Mouse (Mus musculus) hindbrain, embryonic 11.5 days (tissue): Measurements from ENCODE around the gene Utp18. TPM values are rescaled to one million over a fixed set of nuclear protein-coding genes. Genes with fewer than 3 reads are reported as not detected.
"Not testable (repeated sequence)": the region's sequence is repeated elsewhere in the genome, so short reads cannot be mapped to it uniquely, and the experiment has no call there.

ENCODE experiments used
- ATAC-seq: fragments of 200-750 bp; cut with Nextera tagmentation; 2 replicates; pipeline ENCODE4 v1.8.0; 2017; ENCODE audit warnings: mild to moderate bottlenecking, moderate TSS enrichment, moderate library complexity; ENCODE audit not compliant: low FRiP score
- DNase-seq: peaks from one replicate; pipeline ENCODE4 v3.0.0-alpha.2; 2015; ENCODE audit warnings: low spot score
- H3K27ac ChIP-seq: fragments of 300-500 bp; sonication (generic); 2 replicates; pipeline ENCODE4 v1.5.1; 2014; ENCODE audit warnings: mild to moderate bottlenecking, low read depth, low read length
- H3K27me3 ChIP-seq: fragments of 300-500 bp; sonication (generic); 2 replicates; pipeline ENCODE4 v1.6.1; 2014; ENCODE audit warnings: mild to moderate bottlenecking, low read length, moderate library complexity, mixed read lengths; ENCODE audit not compliant: control insufficient read depth, insufficient read depth
- H3K36me3 ChIP-seq: fragments of 300-500 bp; sonication (generic); 2 replicates; pipeline ENCODE4 v1.6.1; 2014; ENCODE audit warnings: mild to moderate bottlenecking, low read length, moderate library complexity, mixed read lengths; ENCODE audit not compliant: control insufficient read depth, insufficient read depth
- H3K4me1 ChIP-seq: fragments of 300-500 bp; sonication (generic); replicated peaks from 2 replicates; pipeline ENCODE4 v1.6.1; 2014; ENCODE audit warnings: low read length, mixed read lengths; ENCODE audit not compliant: control insufficient read depth, insufficient read depth
- H3K4me2 ChIP-seq: fragments of 300-500 bp; sonication (generic); replicated peaks from 2 replicates; pipeline ENCODE4 v1.6.1; 2014; ENCODE audit warnings: mild to moderate bottlenecking, low read depth, low read length
- H3K4me3 ChIP-seq: fragments of 300-500 bp; sonication (generic); 2 replicates; pipeline ENCODE4 v1.5.1; 2014; ENCODE audit warnings: low read depth, low read length
- H3K9ac ChIP-seq: fragments of 300-500 bp; sonication (generic); 2 replicates; pipeline ENCODE4 v1.6.1; 2014; ENCODE audit warnings: low read depth, low read length
- H3K9me3 ChIP-seq: fragments of 300-500 bp; sonication (generic); 2 replicates; pipeline ENCODE4 v1.6.1; 2016; ENCODE audit warnings: low read length; ENCODE audit not compliant: control insufficient read depth
- WGBS: fragments of 180-500 bp; shearing (Covaris S2); extraction: QIAGEN DNeasy Blood & Tissue Kit; methylation state at CpG from one replicate; pipeline ENCODE4 v1.1.7; 2014; 5-methylcytosine and 5-hydroxymethylcytosine counted together
- polyA plus RNA-seq: library from polyadenylated mRNA; unstranded; fragments of >200 nt; fragmentation: Nextera tagmentation; extraction: Ambion mirVana; gene quantifications from 2 replicates; pipeline ENCODE4 v1.2.1, GENCODE M21; 2014

Utp18 gene
- polyA plus RNA-seq: 48.3 and 50.7 TPM in 2 replicates

GRCm38 (mm10) chr11:93885572-93886410 lies at the start of gene Utp18, which contains the start of gene Mbtd1:
Gene Utp18 (minus strand): TSS chr11:93885766.
Gene Mbtd1 (plus strand): TSS chr11:93885852.
- peak within 1 kb of the TSS; percentile 73 for H3K27ac ChIP-seq
- no peaks in the 10 kb centered on the region; the same call in 1 of the 2 replicates for H3K36me3 ChIP-seq
- peak within 1 kb of the TSS; percentile 81 for H3K4me2 ChIP-seq
- H3K4me1 ChIP-seq: no peaks in the 10 kb centered on the region
- peak within 1 kb of the TSS; percentile 92 for H3K9ac ChIP-seq
- no peaks in the 10 kb centered on the region for H3K9me3 ChIP-seq
- under 1% methylated on average over 71 of the region's 83 CpGs for WGBS
- H3K4me3 ChIP-seq: peak within 1 kb of the TSS; percentile 99
- H3K27me3 ChIP-seq: no peaks in the 10 kb centered on the region
- DNase-seq (peak; percentile 98), ATAC-seq (peak; percentile 98)

GRCm38 (mm10) chr11:93929106-93929505 lies 43.5 kb upstream of the Utp18 start:
- ATAC-seq: no peak
- Histone ChIP-seq H3K9ac (no peak overlapping the region), H3K36me3 (peaks cover 3% of the 10 kb centered on the region)

GRCm38 (mm10) chr11:93915019-93915418 lies 29.5 kb upstream of the Utp18 start:
- not testable (repeated sequence) for H3K4me2 ChIP-seq, H3K36me3 ChIP-seq, H3K4me3 ChIP-seq, H3K27me3 ChIP-seq, H3K27ac ChIP-seq, ATAC-seq, H3K9me3 ChIP-seq, H3K4me1 ChIP-seq, DNase-seq, H3K9ac ChIP-seq
- WGBS: 97% methylated on average over 2 of the region's 2 CpGs

More at GRCm38 (mm10) chr11:93929106-93929505, 43.5 kb upstream of the Utp18 start:
- no peak for DNase-seq
- no peaks in the 10 kb centered on the region for H3K27me3 ChIP-seq
- no peak overlapping the region for H3K27ac ChIP-seq
- no peaks in the 10 kb centered on the region for H3K4me1 ChIP-seq
- no peak overlapping the region for H3K4me3 ChIP-seq
- no peaks in the 10 kb centered on the region for H3K9me3 ChIP-seq
- no peak overlapping the region for H3K4me2 ChIP-seq

GRCm38 (mm10) chr11:93911603-93912002 lies 26.0 kb upstream of the Utp18 start:
- no peak for DNase-seq
- WGBS: 97% methylated on average over 3 of the region's 3 CpGs

GRCm38 (mm10) chr11:93908829-93909228 lies 23.3 kb upstream of the Utp18 start:
- Histone ChIP-seq H3K4me2 (no peak overlapping the region), H3K27me3 (no peaks in the 10 kb centered on the region), H3K9me3 (no peaks in the 10 kb centered on the region), H3K4me1 (no peaks in the 10 kb centered on the region), H3K27ac (no peak overlapping the region), H3K9ac (no peak overlapping the region), H3K36me3 (peaks cover 3% of the 10 kb centered on the region; the same call in 1 of the 2 replicates), H3K4me3 (no peak overlapping the region)
- ATAC-seq (no peak), DNase-seq (no peak)
- WGBS: 94% methylated on average over 9 of the region's 9 CpGs

More at GRCm38 (mm10) chr11:93911603-93912002, 26.0 kb upstream of the Utp18 start:
- H3K36me3 ChIP-seq: peaks cover 3% of the 10 kb centered on the region; the same call in 1 of the 2 replicates
- H3K27ac ChIP-seq: no peak overlapping the region
- no peak for ATAC-seq
- H3K4me1 ChIP-seq: no peaks in the 10 kb centered on the region
- no peaks in the 10 kb centered on the region for H3K27me3 ChIP-seq
- H3K9ac ChIP-seq: no peak overlapping the region
- H3K4me3 ChIP-seq: no peak overlapping the region
- no peak overlapping the region for H3K4me2 ChIP-seq
- no peaks in the 10 kb centered on the region for H3K9me3 ChIP-seq

- ATAC-seq (no peak), DNase-seq (no peak)
- H3K27me3 ChIP-seq: no peaks in the 10 kb centered on the region
- no peak overlapping the region for H3K4me2 ChIP-seq
- H3K36me3 ChIP-seq: no peaks in the 10 kb centered on the region
- H3K9ac ChIP-seq: no peak overlapping the region
- no peaks in the 10 kb centered on the region for H3K4me1 ChIP-seq
- H3K9me3 ChIP-seq: no peaks in the 10 kb centered on the region
- no peak overlapping the region for H3K4me3 ChIP-seq
- H3K27ac ChIP-seq: no peak overlapping the region
- 87% methylated on average over 3 of the region's 3 CpGs for WGBS
Measured at GRCm38 (mm10) chr11:93907839-93908238, 22.3 kb upstream of the Utp18 start.

- Histone ChIP-seq H3K27ac (no peak overlapping the region), H3K4me2 (no peak overlapping the region), H3K4me3 (no peak overlapping the region), H3K9ac (no peak overlapping the region), H3K4me1 (no peaks in the 10 kb centered on the region), H3K9me3 (no peaks in the 10 kb centered on the region), H3K27me3 (no peaks in the 10 kb centered on the region), H3K36me3 (no peaks in the 10 kb centered on the region)
- 90% methylated on average over 4 of the region's 4 CpGs for WGBS
- no peak for DNase-seq
- ATAC-seq: no peak
Measured at GRCm38 (mm10) chr11:93906834-93907233, 21.3 kb upstream of the Utp18 start.

GRCm38 (mm10) chr11:93897732-93898131 lies 12.2 kb upstream of the Utp18 start:
- no peaks in the 10 kb centered on the region for H3K4me1 ChIP-seq
- no peak overlapping the region for H3K4me3 ChIP-seq
- ATAC-seq (no peak), DNase-seq (no peak)
- H3K9ac ChIP-seq: no peak overlapping the region
- no peaks in the 10 kb centered on the region for H3K9me3 ChIP-seq
- H3K4me2 ChIP-seq: no peak overlapping the region
- no peak overlapping the region for H3K27ac ChIP-seq
- peaks cover 5% of the 10 kb centered on the region; the same call in 1 of the 2 replicates for H3K36me3 ChIP-seq
- WGBS: 89% methylated on average over 3 of the region's 3 CpGs
- H3K27me3 ChIP-seq: no peaks in the 10 kb centered on the region

- peak overlapping the region; percentile 81 for H3K4me2 ChIP-seq
- no peaks in the 10 kb centered on the region for H3K9me3 ChIP-seq
- H3K4me1 ChIP-seq: no peaks in the 10 kb centered on the region
- peak; percentile 2 for DNase-seq
- no peaks in the 10 kb centered on the region for H3K27me3 ChIP-seq
- no peaks in the 10 kb centered on the region; the same call in 1 of the 2 replicates for H3K36me3 ChIP-seq
- peak overlapping the region; percentile 73; the same call in 1 of the 2 replicates for H3K27ac ChIP-seq
- 5% methylated on average over 4 of the region's 4 CpGs for WGBS
- ATAC-seq: no peak
- H3K9ac ChIP-seq: peak overlapping the region; percentile 92
- H3K4me3 ChIP-seq: peak overlapping the region; percentile 99
Measured at GRCm38 (mm10) chr11:93887080-93887447, 1.5 kb upstream of the Utp18 start.
